Mouse (Mus musculus): ENCODE measurements around the gene Gm47955. TPM values are rescaled to one million over a fixed set of nuclear protein-coding genes. Genes with fewer than 3 reads are reported as not detected.

Gm47955 gene
- total RNA-seq, 2 experiments from 2014 or later = not detected

DNA sequence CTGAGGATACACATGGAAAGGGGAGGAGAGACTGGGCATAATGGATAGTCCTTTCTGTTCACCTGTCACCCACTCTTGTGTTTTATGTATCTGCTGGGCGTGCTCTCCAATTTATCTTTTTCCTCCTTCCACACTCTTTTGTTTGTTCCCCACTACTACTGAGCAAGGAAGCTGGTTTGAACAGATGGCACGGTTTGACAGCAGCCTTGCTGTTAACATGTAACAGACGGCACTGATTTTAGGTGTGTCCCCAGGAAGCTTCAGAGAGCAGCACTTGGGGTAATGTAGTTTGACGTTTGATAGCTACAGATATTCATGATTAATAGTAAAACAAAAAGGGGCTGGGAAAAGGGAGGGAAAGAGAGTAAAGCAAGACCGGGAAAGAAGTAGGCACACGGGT, 47.4 kb downstream of the Gm47955 start:
- Histone ChIP-seq H3K4me3 (no peak overlapping the region), H3K27ac (no peak overlapping the region)
- intact Hi-C loops (cut with DNase I) = no loop called here
- no peak for DNase-seq
- no peak for TF ChIP-seq CTCF (IDR thresholded peaks at IDR 0.05)

Other genes with a start within 250 kb of the Gm47955 start
- 100 to 1,000 TPM; 138 to 144 TPM for gene Mff, start 235.4 kb upstream of the Gm47955 start, total RNA-seq (2021)
- not detected for gene Tm4sf20, start 191.8 kb upstream of the Gm47955 start, total RNA-seq (2021)
- not detected for gene Gm47791, start 189.0 kb upstream of the Gm47955 start, total RNA-seq (2021)
- 10 to 100 TPM; 24.6 to 27.7 TPM for gene Agfg1, start 120.8 kb upstream of the Gm47955 start, total RNA-seq (2021)
- under 1 TPM in 1 of 2 experiments, not detected in 1; 0.31 TPM for gene A030005L19Rik, start 47.0 kb upstream of the Gm47955 start, total RNA-seq (2021)
- gene A030014E15Rik, start 35.4 kb upstream of the Gm47955 start, total RNA-seq (2021) = not detected
- gene Gm6217, start 28.9 kb upstream of the Gm47955 start, total RNA-seq (2021) = not detected
- not detected for gene A030003K21Rik, start 16.9 kb upstream of the Gm47955 start, total RNA-seq (2021)
- gene Gm7544, start 4.3 kb upstream of the Gm47955 start, total RNA-seq (2021) = not detected
- gene Gm47959, start 40.3 kb downstream of the Gm47955 start, total RNA-seq (2021) = not detected
- gene Slc19a3, start 78.2 kb downstream of the Gm47955 start, total RNA-seq (2021) = not detected
- not detected for gene Krtap28-10, start 82.2 kb downstream of the Gm47955 start, total RNA-seq (2021)
- gene Gm47969, start 84.6 kb downstream of the Gm47955 start, total RNA-seq (2021) = not detected
- not detected for gene A030005K14Rik, start 99.1 kb downstream of the Gm47955 start, total RNA-seq (2021)
- not detected for gene Krtap28-13, start 100.6 kb downstream of the Gm47955 start, total RNA-seq (2021)
- gene Ccl20, start 156.5 kb downstream of the Gm47955 start, total RNA-seq (2021) = not detected
- not detected for gene Daw1, start 199.5 kb downstream of the Gm47955 start, total RNA-seq (2021)